Mouse (Mus musculus) Patski (cell line): Measurements from ENCODE around the gene Magi1. TPM values are rescaled to one million over a fixed set of nuclear protein-coding genes. Genes with fewer than 3 reads are reported as not detected.

Experiments used
- ATAC-seq: fragments of 100-300 bp; one replicate; pipeline ENCODE4 v1.8.0; 2021
- CTCF ChIA-PET: fragments of 350-600 bp; sonication (Branson Sonifier 250); formaldehyde crosslinking; loops from one replicate; lab custom pipeline; 2022; ENCODE audit warnings: inconsistent platforms; lab: Charles Lee
- POLR2A ChIA-PET: fragments of 350-600 bp; sonication (Branson Sonifier 250); formaldehyde crosslinking; loops from one replicate; lab custom pipeline; 2022; ENCODE audit warnings: antibody characterized with exemption, inconsistent platforms; lab: Charles Lee
- DNase-seq: peaks from one replicate; pipeline ENCODE4 v3.0.0-alpha.2; 2011; ENCODE audit warnings: low read depth, low spot score
- H3K27me3 ChIP-seq: fragments of 371-371 bp; one replicate; pipeline ENCODE4 v1.5.1; 2021
- CTCF ChIP-seq: fragments of 100-300 bp; IDR thresholded peaks from one replicate; pipeline ENCODE4 v1.5.1; 2021
- in situ Hi-C: fragments of 300-500 bp; cut with MboI; formaldehyde crosslinking; loops from 3 replicates; pipeline ENCODE4 v1.11.1; 2018; ENCODE audit warnings: low pct_unique_long_range_greater_than_20kb, mixed read lengths
- polyA plus RNA-seq: library from polyadenylated mRNA; unstranded; gene quantifications from one replicate; pipeline ENCODE4 v1.2.3, GENCODE M21; 2021

Magi1 gene
- polyA plus RNA-seq, 1 experiment from 2014 or later: 24.3 TPM

- CTCF ChIA-PET: no interaction called here
- no peak for ATAC-seq
- no peak for TF ChIP-seq CTCF
- in situ Hi-C loops: no loop called here
- DNase-seq: no peak
- POLR2A ChIA-PET: no interaction called here
- H3K27me3 ChIP-seq: no peaks in the 10 kb centered on the region
These were observed 546.6 kb downstream of the Magi1 start for GRCm38 (mm10) chr6:93737083-93737482.

GRCm38 (mm10) chr6:93736071-93736470 is 547.6 kb downstream of the Magi1 start:
- CTCF ChIA-PET: no interaction called here
- DNase-seq: no peak
- POLR2A ChIA-PET: no interaction called here
- ATAC-seq: no peak
- no peaks in the 10 kb centered on the region for H3K27me3 ChIP-seq
- in situ Hi-C loops: no loop called here
- no peak for TF ChIP-seq CTCF

GRCm38 (mm10) chr6:93733800-93734199 is 549.9 kb downstream of the Magi1 start:
- H3K27me3 ChIP-seq: no peaks in the 10 kb centered on the region
- POLR2A ChIA-PET: no interaction called here
- in situ Hi-C loops: no loop called here
- no peak for DNase-seq
- TF ChIP-seq CTCF: no peak
- ATAC-seq: no peak
- CTCF ChIA-PET: no interaction called here

GRCm38 (mm10) chr6:93729702-93730101 is 554.0 kb downstream of the Magi1 start:
- in situ Hi-C loops: no loop called here
- POLR2A ChIA-PET: no interaction called here

GRCm38 (mm10) chr6:93728791-93729190 is 554.9 kb downstream of the Magi1 start:
- in situ Hi-C loops: no loop called here
- no peak for DNase-seq
- no peaks in the 10 kb centered on the region for H3K27me3 ChIP-seq
- CTCF ChIA-PET: no interaction called here
- no peak for ATAC-seq
- no peak for TF ChIP-seq CTCF
- POLR2A ChIA-PET: no interaction called here

More at GRCm38 (mm10) chr6:93729702-93730101, 554.0 kb downstream of the Magi1 start:
- DNase-seq (no peak), ATAC-seq (no peak)
- CTCF ChIA-PET: no interaction called here
- H3K27me3 ChIP-seq: no peaks in the 10 kb centered on the region
- TF ChIP-seq CTCF: no peak

- POLR2A ChIA-PET: no interaction called here
- no peak for DNase-seq
- in situ Hi-C loops: no loop called here
- TF ChIP-seq CTCF: no peak
- ATAC-seq: no peak
- H3K27me3 ChIP-seq: no peaks in the 10 kb centered on the region
- CTCF ChIA-PET: interaction anchor here (0.6 kb wide), 1 partner anchor 92 kb away, joined by 3 read pairs; no protein-coding TSS in a partner anchor
These were observed 556.0 kb downstream of the Magi1 start for GRCm38 (mm10) chr6:93727630-93728178.

- peak; percentile 50 for TF ChIP-seq CTCF
- ChIA-PET CTCF (interaction anchor here (0.9 kb wide), 1 partner anchor 282 kb away, joined by 3 read pairs; no protein-coding TSS in a partner anchor), POLR2A (no interaction called here)
- no peaks in the 10 kb centered on the region for H3K27me3 ChIP-seq
- DNase-seq: no peak
- in situ Hi-C loops: no loop called here
- ATAC-seq: no peak
These were observed 556.8 kb downstream of the Magi1 start for GRCm38 (mm10) chr6:93726829-93727455.

- in situ Hi-C loops: no loop called here
- no peak for TF ChIP-seq CTCF
- POLR2A ChIA-PET: interaction anchor here (0.6 kb wide), 1 partner anchor 54 kb away, joined by 3 read pairs; no protein-coding TSS in a partner anchor
- DNase-seq (no peak), ATAC-seq (no peak)
- CTCF ChIA-PET: no interaction called here
- no peaks in the 10 kb centered on the region for H3K27me3 ChIP-seq
These were observed 557.6 kb downstream of the Magi1 start for GRCm38 (mm10) chr6:93726121-93726520.

- ChIA-PET POLR2A (no interaction called here), CTCF (no interaction called here)
- H3K27me3 ChIP-seq: no peaks in the 10 kb centered on the region
- in situ Hi-C loops: no loop called here
- no peak for TF ChIP-seq CTCF
- DNase-seq: peak; percentile 54
- ATAC-seq: peak; percentile 75
These were observed 559.0 kb downstream of the Magi1 start for GRCm38 (mm10) chr6:93724749-93725148.

GRCm38 (mm10) chr6:93723226-93723625 is 560.5 kb downstream of the Magi1 start:
- POLR2A ChIA-PET: no interaction called here
- TF ChIP-seq CTCF: no peak
- no peaks in the 10 kb centered on the region for H3K27me3 ChIP-seq
- in situ Hi-C loops: no loop called here
- DNase-seq (no peak), ATAC-seq (no peak)
- CTCF ChIA-PET: no interaction called here

GRCm38 (mm10) chr6:93719532-93719931 is 564.2 kb downstream of the Magi1 start:
- TF ChIP-seq CTCF: no peak
- ATAC-seq (no peak), DNase-seq (no peak)
- in situ Hi-C loops: no loop called here
- no peaks in the 10 kb centered on the region for H3K27me3 ChIP-seq
- CTCF ChIA-PET: no interaction called here
- POLR2A ChIA-PET: no interaction called here
